Mouse (Mus musculus): ENCODE measurements around the gene Zfyve1. TPM values are rescaled to one million over a fixed set of nuclear protein-coding genes. Genes with fewer than 3 reads are reported as not detected.

Zfyve1 gene
- total and polyA plus RNA-seq, 2 experiments from 2014 or later = 10.5 to 18.0 TPM

- WGBS = 85% methylated on average over 3 of the region's 3 CpGs
- H3K4me2 ChIP-seq (ENCODE audit: low read depth, low read length) = no peak overlapping the region
- DNase-seq (ENCODE audit: low spot score) (no peak), ATAC-seq (ENCODE audit: insufficient read depth, low read depth) (no peak)
- H3K27me3 ChIP-seq (ENCODE audit: control insufficient read depth, insufficient read depth, low read length) = no peaks in the 10 kb centered on the region
- no peak overlapping the region for H3K4me3 ChIP-seq (ENCODE audit: low read depth, low read length)
- H3K36me3 ChIP-seq (replicated peaks; ENCODE audit: control insufficient read depth, insufficient read depth, low read length) = peaks cover 40% of the 10 kb centered on the region
- H3K9ac ChIP-seq (replicated peaks; ENCODE audit: low read depth, low read length) = no peak overlapping the region
- TF ChIP-seq EP300 (IDR thresholded peaks at IDR 0.05; ENCODE audit: low read depth) (no peak), CTCF (IDR thresholded peaks at IDR 0.05; ENCODE audit: low read depth) (no peak)
- H3K27ac ChIP-seq (ENCODE audit: low read depth) = no peak overlapping the region
- peaks cover 20% of the 10 kb centered on the region for H3K4me1 ChIP-seq (ENCODE audit: control insufficient read depth, insufficient read depth)
- H3K9me3 ChIP-seq (replicated peaks; ENCODE audit: control insufficient read depth, low read length) = no peaks in the 10 kb centered on the region
Observed at GRCm38 (mm10) chr12:83580283-83580682, 16.7 kb downstream of the Zfyve1 start.

GRCm38 (mm10) chr12:83578896-83579569 lies 18.0 kb downstream of the Zfyve1 start:
- Histone ChIP-seq H3K9ac (replicated peaks; ENCODE audit: low read depth, low read length) (no peak overlapping the region), H3K27me3 (ENCODE audit: control insufficient read depth, insufficient read depth, low read length) (no peaks in the 10 kb centered on the region), H3K36me3 (replicated peaks; ENCODE audit: control insufficient read depth, insufficient read depth, low read length) (peaks cover 50% of the 10 kb centered on the region), H3K4me1 (ENCODE audit: control insufficient read depth, insufficient read depth) (peaks cover 20% of the 10 kb centered on the region), H3K9me3 (replicated peaks; ENCODE audit: control insufficient read depth, low read length) (no peaks in the 10 kb centered on the region), H3K4me3 (ENCODE audit: low read depth, low read length) (no peak overlapping the region), H3K27ac (ENCODE audit: low read depth) (peak overlapping the region; percentile 30), H3K4me2 (ENCODE audit: low read depth, low read length) (no peak overlapping the region)
- DNase-seq (ENCODE audit: low spot score) (no peak), ATAC-seq (ENCODE audit: insufficient read depth, low read depth) (peak; percentile 41; the same call in 1 of the 2 replicates)
- WGBS = 22% methylated on average over 3 of the region's 3 CpGs
- TF ChIP-seq EP300 (IDR thresholded peaks at IDR 0.05; ENCODE audit: low read depth) = no peak
- TF ChIP-seq CTCF (IDR thresholded peaks at IDR 0.05; ENCODE audit: low read depth) = no peak

GRCm38 (mm10) chr12:83578356-83578755 lies 18.7 kb downstream of the Zfyve1 start:
- WGBS = 86% methylated on average over 2 of the region's 2 CpGs
- no peak overlapping the region for H3K27ac ChIP-seq (ENCODE audit: low read depth)
- ATAC-seq (ENCODE audit: insufficient read depth, low read depth) = no peak
- no peaks in the 10 kb centered on the region for H3K9me3 ChIP-seq (replicated peaks; ENCODE audit: control insufficient read depth, low read length)
- no peaks in the 10 kb centered on the region for H3K27me3 ChIP-seq (ENCODE audit: control insufficient read depth, insufficient read depth, low read length)
- H3K4me3 ChIP-seq (ENCODE audit: low read depth, low read length) = no peak overlapping the region
- no peak overlapping the region for H3K4me2 ChIP-seq (ENCODE audit: low read depth, low read length)
- no peak for TF ChIP-seq CTCF (IDR thresholded peaks at IDR 0.05; ENCODE audit: low read depth)
- TF ChIP-seq EP300 (IDR thresholded peaks at IDR 0.05; ENCODE audit: low read depth) = no peak
- DNase-seq (ENCODE audit: low spot score) = no peak
- peaks cover 48% of the 10 kb centered on the region for H3K36me3 ChIP-seq (replicated peaks; ENCODE audit: control insufficient read depth, insufficient read depth, low read length)
- H3K9ac ChIP-seq (replicated peaks; ENCODE audit: low read depth, low read length) = no peak overlapping the region
- peaks cover 20% of the 10 kb centered on the region for H3K4me1 ChIP-seq (ENCODE audit: control insufficient read depth, insufficient read depth)

GRCm38 (mm10) chr12:83577445-83577844 lies 19.6 kb downstream of the Zfyve1 start:
- Histone ChIP-seq H3K27ac (ENCODE audit: low read depth) (no peak overlapping the region), H3K4me2 (ENCODE audit: low read depth, low read length) (no peak overlapping the region), H3K36me3 (replicated peaks; ENCODE audit: control insufficient read depth, insufficient read depth, low read length) (peaks cover 50% of the 10 kb centered on the region), H3K4me1 (ENCODE audit: control insufficient read depth, insufficient read depth) (peaks cover 20% of the 10 kb centered on the region), H3K27me3 (ENCODE audit: control insufficient read depth, insufficient read depth, low read length) (no peaks in the 10 kb centered on the region), H3K9ac (replicated peaks; ENCODE audit: low read depth, low read length) (no peak overlapping the region), H3K4me3 (ENCODE audit: low read depth, low read length) (no peak overlapping the region), H3K9me3 (replicated peaks; ENCODE audit: control insufficient read depth, low read length) (no peaks in the 10 kb centered on the region)
- DNase-seq (ENCODE audit: low spot score) (no peak), ATAC-seq (ENCODE audit: insufficient read depth, low read depth) (no peak)
- WGBS = 96% methylated on average over 5 of the region's 5 CpGs
- no peak for TF ChIP-seq EP300 (IDR thresholded peaks at IDR 0.05; ENCODE audit: low read depth)
- TF ChIP-seq CTCF (IDR thresholded peaks at IDR 0.05; ENCODE audit: low read depth) = no peak

GRCm38 (mm10) chr12:83572717-83573116 lies 24.3 kb downstream of the Zfyve1 start:
- Histone ChIP-seq H3K9ac (replicated peaks; ENCODE audit: low read depth, low read length) (no peak overlapping the region), H3K36me3 (replicated peaks; ENCODE audit: control insufficient read depth, insufficient read depth, low read length) (peaks cover 72% of the 10 kb centered on the region), H3K4me2 (ENCODE audit: low read depth, low read length) (no peak overlapping the region), H3K27me3 (ENCODE audit: control insufficient read depth, insufficient read depth, low read length) (no peaks in the 10 kb centered on the region), H3K4me1 (ENCODE audit: control insufficient read depth, insufficient read depth) (no peaks in the 10 kb centered on the region), H3K9me3 (replicated peaks; ENCODE audit: control insufficient read depth, low read length) (no peaks in the 10 kb centered on the region), H3K4me3 (ENCODE audit: low read depth, low read length) (no peak overlapping the region), H3K27ac (ENCODE audit: low read depth) (no peak overlapping the region)
- TF ChIP-seq EP300 (IDR thresholded peaks at IDR 0.05; ENCODE audit: low read depth) (no peak), CTCF (IDR thresholded peaks at IDR 0.05; ENCODE audit: low read depth) (no peak)
- no peak for DNase-seq (ENCODE audit: low spot score)
- 74% methylated on average over 5 of the region's 5 CpGs for WGBS
- no peak for ATAC-seq (ENCODE audit: insufficient read depth, low read depth)

- Histone ChIP-seq H3K9ac (replicated peaks; ENCODE audit: low read depth, low read length) (no peak overlapping the region), H3K4me3 (ENCODE audit: low read depth, low read length) (no peak overlapping the region), H3K27me3 (ENCODE audit: control insufficient read depth, insufficient read depth, low read length) (no peaks in the 10 kb centered on the region), H3K4me2 (ENCODE audit: low read depth, low read length) (no peak overlapping the region), H3K4me1 (ENCODE audit: control insufficient read depth, insufficient read depth) (no peaks in the 10 kb centered on the region), H3K9me3 (replicated peaks; ENCODE audit: control insufficient read depth, low read length) (no peaks in the 10 kb centered on the region), H3K36me3 (replicated peaks; ENCODE audit: control insufficient read depth, insufficient read depth, low read length) (peaks cover 74% of the 10 kb centered on the region), H3K27ac (ENCODE audit: low read depth) (no peak overlapping the region)
- TF ChIP-seq EP300 (IDR thresholded peaks at IDR 0.05; ENCODE audit: low read depth) (no peak), CTCF (IDR thresholded peaks at IDR 0.05; ENCODE audit: low read depth) (no peak)
- 86% methylated on average over 3 of the region's 3 CpGs for WGBS
- DNase-seq (ENCODE audit: low spot score) (no peak), ATAC-seq (ENCODE audit: insufficient read depth, low read depth) (no peak)
Observed at GRCm38 (mm10) chr12:83569866-83570265, 27.2 kb downstream of the Zfyve1 start.

Data from heart, postnatal 0 days (tissue).